Mouse (Mus musculus): ENCODE data around the gene Fam222a.

The Fam222a gene

GRCm38 (mm10) chr5:114611256-114611655 lies 43.4 kb downstream of the Fam222a start:
- DNase-seq (ENCODE audit: low spot score) = no peak

- DNase-seq (ENCODE audit: low spot score) = no peak
Measured at GRCm38 (mm10) chr5:114611968-114612608, 44.3 kb downstream of the Fam222a start.

GRCm38 (mm10) chr5:114614863-114615262 lies 47.0 kb downstream of the Fam222a start:
- DNase-seq (ENCODE audit: low spot score) = no peak

- DNase-seq (ENCODE audit: low spot score) = no peak
Measured at GRCm38 (mm10) chr5:114616336-114617061, 48.7 kb downstream of the Fam222a start.

GRCm38 (mm10) chr5:114617809-114618208 lies 50.0 kb downstream of the Fam222a start:
- no peak for DNase-seq (ENCODE audit: low spot score)

GRCm38 (mm10) chr5:114618851-114619250 lies 51.0 kb downstream of the Fam222a start:
- peak; percentile 82 for DNase-seq (ENCODE audit: low spot score)

- DNase-seq (ENCODE audit: low spot score) = no peak
Measured at GRCm38 (mm10) chr5:114620305-114620704, 52.5 kb downstream of the Fam222a start.

GRCm38 (mm10) chr5:114625590-114625989 lies 57.8 kb downstream of the Fam222a start:
- peak; percentile 53 for DNase-seq (ENCODE audit: low spot score)

- no peak for DNase-seq (ENCODE audit: low spot score)
Measured at GRCm38 (mm10) chr5:114631336-114631735, 63.5 kb downstream of the Fam222a start.

- DNase-seq (ENCODE audit: low spot score) = no peak
Measured at GRCm38 (mm10) chr5:114636091-114636490, 68.3 kb downstream of the Fam222a start.

GRCm38 (mm10) chr5:114638769-114639644 lies 71.2 kb downstream of the Fam222a start:
- peak; percentile 92 for DNase-seq (ENCODE audit: low spot score)

GRCm38 (mm10) chr5:114639645-114639957 lies 71.8 kb downstream of the Fam222a start:
- no peak for DNase-seq (ENCODE audit: low spot score)

GRCm38 (mm10) chr5:114640809-114641208 lies 73.0 kb downstream of the Fam222a start:
- no peak for DNase-seq (ENCODE audit: low spot score)

- DNase-seq (ENCODE audit: low spot score) = no peak
Measured at GRCm38 (mm10) chr5:114644918-114645317, 77.1 kb downstream of the Fam222a start.

- no peak for DNase-seq (ENCODE audit: low spot score)
Measured at GRCm38 (mm10) chr5:114645916-114646315, 78.1 kb downstream of the Fam222a start.

- peak; percentile 80 for DNase-seq (ENCODE audit: low spot score)
Measured at GRCm38 (mm10) chr5:114647211-114647974, 79.6 kb downstream of the Fam222a start.

- peak; percentile 57 for DNase-seq (ENCODE audit: low spot score)
Measured at GRCm38 (mm10) chr5:114648728-114649311, 81.0 kb downstream of the Fam222a start.

GRCm38 (mm10) chr5:114651002-114651401 lies 83.2 kb downstream of the Fam222a start:
- no peak for DNase-seq (ENCODE audit: low spot score)

GRCm38 (mm10) chr5:114651449-114651848 lies 83.6 kb downstream of the Fam222a start:
- DNase-seq (ENCODE audit: low spot score) = no peak

GRCm38 (mm10) chr5:114653656-114654437 lies 86.0 kb downstream of the Fam222a start:
- peak; percentile 54 for DNase-seq (ENCODE audit: low spot score)

GRCm38 (mm10) chr5:114655721-114656120 lies 87.9 kb downstream of the Fam222a start:
- DNase-seq (ENCODE audit: low spot score) = no peak
